Mouse (Mus musculus): ENCODE measurements around the gene Ptgdr. TPM values are rescaled to one million over a fixed set of nuclear protein-coding genes. Genes with fewer than 3 reads are reported as not detected.
"Not testable (repeated sequence)": the region's sequence is repeated elsewhere in the genome, so short reads cannot be mapped to it uniquely, and the experiment has no call there.

The Ptgdr gene
- polyA plus RNA-seq, 1 experiment from 2014 or later: not detected

DNA sequence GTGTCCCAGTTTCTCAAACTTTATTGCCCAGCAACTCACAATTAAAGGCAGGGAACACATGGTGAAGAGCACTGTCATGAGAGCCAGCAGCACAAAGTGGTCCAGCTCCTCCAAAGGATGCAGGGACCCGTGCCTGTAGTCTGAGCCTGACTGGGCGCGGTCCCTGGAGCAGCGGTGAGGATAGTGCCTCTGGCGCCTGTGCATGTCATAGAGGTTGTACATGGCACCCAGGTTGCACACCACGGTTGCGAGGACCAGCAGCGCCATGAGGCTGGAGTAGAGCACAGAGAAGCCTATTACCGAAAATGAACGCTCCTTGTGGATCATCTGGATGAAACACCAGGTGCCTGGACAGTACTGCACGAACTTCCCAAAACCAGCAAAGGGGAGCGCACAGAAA lies 803 bp downstream of the Ptgdr start:
- DNase-seq (ENCODE audit: low spot score): no peak
- H3K27ac ChIP-seq (ENCODE audit: low read depth, low read length): no peak overlapping the region
- H3K36me3 ChIP-seq (ENCODE audit: control insufficient read depth, insufficient read depth, low read length): no peaks in the 10 kb centered on the region
- ATAC-seq (ENCODE audit: low FRiP score): 0 out of 2 replicates have a peak, but pooled peaks have one; percentile 22
- H3K4me1 ChIP-seq (replicated peaks; ENCODE audit: control insufficient read depth, insufficient read depth, low read length): no peaks in the 10 kb centered on the region
- no peak overlapping the region for H3K9ac ChIP-seq (ENCODE audit: low read depth, low read length)
- WGBS: 17% methylated on average over 12 of the region's 12 CpGs
- H3K27me3 ChIP-seq (ENCODE audit: control insufficient read depth, insufficient read depth, low read length): peaks cover 16% of the 10 kb centered on the region
- no peak overlapping the region for H3K4me3 ChIP-seq (ENCODE audit: low read depth, low read length)
- H3K4me2 ChIP-seq (replicated peaks; ENCODE audit: low read depth, low read length): peak overlapping the region; percentile 30
- H3K9me3 ChIP-seq (ENCODE audit: control insufficient read depth, low read length): no peaks in the 10 kb centered on the region

DNA sequence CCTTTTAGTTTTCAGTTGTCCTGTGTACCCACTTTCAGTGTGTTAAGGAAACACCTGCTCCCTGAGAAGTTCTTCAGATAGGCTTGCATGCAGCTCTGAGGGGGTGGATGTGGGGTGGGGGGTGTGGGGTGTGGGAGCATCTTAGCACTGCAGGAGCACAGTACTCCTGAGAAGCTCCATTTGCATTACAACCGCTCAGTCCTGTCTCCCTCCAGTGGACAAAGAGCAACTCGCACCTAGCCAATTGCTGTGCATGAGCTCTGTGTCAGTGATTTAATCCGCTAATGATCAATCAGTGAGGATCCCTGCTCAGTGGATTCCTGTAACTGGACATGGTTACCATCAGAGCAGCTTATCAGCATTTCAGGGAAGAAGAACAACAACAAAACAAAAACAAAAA lies 8.5 kb downstream of the Ptgdr start:
- H3K27me3 ChIP-seq (ENCODE audit: control insufficient read depth, insufficient read depth, low read length); H3K4me3 ChIP-seq (ENCODE audit: low read depth, low read length); H3K36me3 ChIP-seq (ENCODE audit: control insufficient read depth, insufficient read depth, low read length); H3K9ac ChIP-seq (ENCODE audit: low read depth, low read length); H3K27ac ChIP-seq (ENCODE audit: low read depth, low read length); H3K9me3 ChIP-seq (ENCODE audit: control insufficient read depth, low read length); H3K4me2 ChIP-seq (replicated peaks; ENCODE audit: low read depth, low read length); H3K4me1 ChIP-seq (replicated peaks; ENCODE audit: control insufficient read depth, insufficient read depth, low read length): not testable (repeated sequence)
- DNase-seq (ENCODE audit: low spot score): peak; percentile 38
- 4% methylated on average over 3 of the region's 3 CpGs for WGBS
- peak; percentile 64 for ATAC-seq (ENCODE audit: low FRiP score)

DNA sequence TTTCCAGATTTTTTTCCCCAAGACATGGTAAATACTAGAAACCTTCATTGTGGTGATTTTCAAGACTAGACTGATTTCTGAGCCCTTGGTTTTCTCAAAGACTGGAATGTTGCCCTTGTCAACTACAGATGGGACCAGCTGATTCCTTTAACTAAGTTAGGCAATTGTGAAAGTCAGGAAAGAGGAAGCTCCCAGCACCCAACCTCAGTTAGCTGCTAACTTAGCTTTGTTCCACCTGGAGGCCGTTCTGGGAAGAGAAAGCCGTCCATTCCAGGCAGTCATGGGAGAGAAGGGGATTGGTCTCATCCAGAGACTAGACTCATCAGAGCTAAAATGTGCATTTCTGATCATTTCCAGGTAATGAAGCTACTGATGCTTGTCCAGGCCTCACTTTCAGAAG lies 11.4 kb downstream of the Ptgdr start:
- Histone ChIP-seq H3K9me3 (ENCODE audit: control insufficient read depth, low read length) (no peaks in the 10 kb centered on the region), H3K27me3 (ENCODE audit: control insufficient read depth, insufficient read depth, low read length) (no peaks in the 10 kb centered on the region), H3K9ac (ENCODE audit: low read depth, low read length) (no peak overlapping the region), H3K4me1 (replicated peaks; ENCODE audit: control insufficient read depth, insufficient read depth, low read length) (no peaks in the 10 kb centered on the region), H3K27ac (ENCODE audit: low read depth, low read length) (no peak overlapping the region), H3K4me3 (ENCODE audit: low read depth, low read length) (no peak overlapping the region), H3K4me2 (replicated peaks; ENCODE audit: low read depth, low read length) (no peak overlapping the region), H3K36me3 (ENCODE audit: control insufficient read depth, insufficient read depth, low read length) (no peaks in the 10 kb centered on the region)
- DNase-seq (ENCODE audit: low spot score): no peak
- 85% methylated on average over 2 of the region's 2 CpGs for WGBS
- no peak for ATAC-seq (ENCODE audit: low FRiP score)

DNA sequence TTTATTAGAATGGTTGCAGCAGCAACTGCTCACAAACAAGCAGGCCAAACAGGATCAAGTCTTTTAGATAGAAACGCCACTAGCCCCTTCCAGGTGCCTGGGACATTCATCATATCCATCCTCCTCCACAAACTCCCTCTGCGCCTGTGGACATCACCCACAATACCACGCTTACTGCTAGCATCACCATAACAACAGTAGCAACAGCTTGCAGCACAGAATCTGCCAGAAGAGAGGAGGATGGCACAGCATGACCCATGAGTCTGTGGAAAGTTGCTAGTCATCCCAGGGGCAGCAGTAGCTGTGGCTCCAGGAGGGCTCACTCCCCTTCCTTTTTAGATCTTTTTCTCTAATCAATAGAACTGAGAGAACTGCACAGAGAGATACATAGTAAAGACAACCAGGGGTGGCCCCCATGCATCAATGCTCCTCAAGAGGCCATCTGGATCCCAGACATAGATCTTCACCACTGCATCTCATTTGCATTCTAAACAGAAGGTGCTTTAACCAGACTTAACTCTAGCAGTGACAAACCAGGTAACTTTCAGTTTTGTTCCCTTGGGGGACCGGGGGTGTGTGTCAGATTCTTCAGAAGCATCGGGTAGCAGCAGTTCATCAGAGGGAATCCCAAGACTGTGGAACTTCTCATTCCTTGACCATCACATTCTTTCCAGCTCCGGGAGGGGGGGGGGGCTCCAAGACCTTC lies 12.5 kb downstream of the Ptgdr start:
- no peak for DNase-seq (ENCODE audit: low spot score)
- 60% methylated on average over 6 of the region's 6 CpGs for WGBS
- Histone ChIP-seq H3K4me1 (replicated peaks; ENCODE audit: control insufficient read depth, insufficient read depth, low read length) (no peaks in the 10 kb centered on the region), H3K27me3 (ENCODE audit: control insufficient read depth, insufficient read depth, low read length) (no peaks in the 10 kb centered on the region), H3K36me3 (ENCODE audit: control insufficient read depth, insufficient read depth, low read length) (no peaks in the 10 kb centered on the region), H3K9me3 (ENCODE audit: control insufficient read depth, low read length) (no peaks in the 10 kb centered on the region), H3K4me2 (replicated peaks; ENCODE audit: low read depth, low read length) (no peak overlapping the region), H3K9ac (ENCODE audit: low read depth, low read length) (no peak overlapping the region), H3K4me3 (ENCODE audit: low read depth, low read length) (no peak overlapping the region), H3K27ac (ENCODE audit: low read depth, low read length) (no peak overlapping the region)
- no peak for ATAC-seq (ENCODE audit: low FRiP score)

DNA sequence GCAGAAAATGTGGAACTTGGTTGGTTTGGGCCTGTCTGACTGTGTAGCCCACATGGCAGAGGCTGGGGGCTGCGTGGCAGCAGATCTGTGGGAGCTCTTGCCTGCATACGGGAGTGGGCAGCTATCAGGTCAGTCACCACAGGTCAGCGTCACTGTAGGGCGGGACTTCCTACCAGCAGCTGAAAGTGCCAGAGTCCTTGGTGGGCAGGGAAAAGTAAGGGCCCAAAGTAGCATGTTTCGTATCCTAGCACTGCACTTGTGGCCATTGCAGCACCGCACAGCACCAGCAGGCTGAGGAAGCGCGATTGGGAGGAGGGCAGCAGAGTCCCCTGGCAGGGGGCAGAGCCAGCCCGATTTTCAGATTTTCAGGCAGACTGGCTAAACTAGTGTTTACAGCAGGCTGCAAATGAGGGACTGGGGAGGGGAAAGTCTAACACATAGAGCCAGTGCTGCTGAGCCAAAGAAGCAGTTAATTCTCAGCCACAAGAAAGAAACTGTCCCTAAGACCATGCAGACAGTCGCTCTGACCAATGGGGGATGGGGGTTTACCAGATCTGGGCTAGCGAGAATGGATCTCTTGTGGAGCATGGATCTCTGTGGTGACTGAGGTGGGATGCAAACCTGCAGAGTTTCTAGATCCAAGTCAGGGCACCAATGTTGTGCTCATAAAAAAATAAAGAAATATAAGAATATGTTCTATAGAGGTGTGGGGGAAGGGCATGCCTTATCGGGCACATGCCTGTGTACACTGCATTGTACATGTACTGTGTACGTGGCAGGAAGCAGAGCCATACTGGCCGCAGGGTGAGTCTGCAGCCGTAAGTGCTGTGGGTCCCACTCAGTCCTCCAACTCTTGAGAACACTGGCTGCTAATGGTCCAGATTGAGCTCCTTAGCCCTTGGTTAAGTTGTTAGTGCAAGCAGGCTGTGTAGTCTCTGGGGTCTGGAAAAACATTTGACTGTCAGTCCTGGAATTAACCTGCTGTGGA lies 15.1 kb downstream of the Ptgdr start:
- H3K27ac ChIP-seq (ENCODE audit: low read depth, low read length): no peak overlapping the region
- peak; percentile 47 for ATAC-seq (ENCODE audit: low FRiP score)

DNA sequence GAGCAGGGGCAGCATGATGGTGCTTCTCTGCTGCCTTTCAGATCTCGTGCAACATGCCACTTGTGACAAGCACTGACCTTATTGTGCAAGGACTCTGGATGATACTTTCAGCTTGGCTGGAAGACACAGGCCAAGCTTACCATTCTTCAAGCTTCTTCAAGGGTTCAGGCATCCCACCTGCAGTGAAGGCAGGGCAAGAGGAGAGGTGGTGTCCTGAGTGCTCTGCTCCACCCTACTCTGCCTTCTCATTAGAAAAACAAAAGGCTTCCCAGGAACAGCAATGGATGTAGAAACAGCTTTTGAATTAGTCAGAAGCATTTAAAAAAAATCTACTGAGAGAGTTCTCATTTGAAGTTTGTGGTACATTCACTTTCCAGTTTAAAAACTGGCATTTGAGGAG lies 20.5 kb downstream of the Ptgdr start:
- no peaks in the 10 kb centered on the region for H3K36me3 ChIP-seq (ENCODE audit: control insufficient read depth, insufficient read depth, low read length)
- no peaks in the 10 kb centered on the region for H3K27me3 ChIP-seq (ENCODE audit: control insufficient read depth, insufficient read depth, low read length)
- H3K4me3 ChIP-seq (ENCODE audit: low read depth, low read length): no peak overlapping the region
- no peak for DNase-seq (ENCODE audit: low spot score)
- no peaks in the 10 kb centered on the region for H3K4me1 ChIP-seq (replicated peaks; ENCODE audit: control insufficient read depth, insufficient read depth, low read length)
- 47% methylated on average over 1 of the region's 1 CpGs for WGBS
- H3K27ac ChIP-seq (ENCODE audit: low read depth, low read length): no peak overlapping the region
- no peak overlapping the region for H3K9ac ChIP-seq (ENCODE audit: low read depth, low read length)
- ATAC-seq (ENCODE audit: low FRiP score): no peak
- H3K4me2 ChIP-seq (replicated peaks; ENCODE audit: low read depth, low read length): no peak overlapping the region
- H3K9me3 ChIP-seq (ENCODE audit: control insufficient read depth, low read length): no peaks in the 10 kb centered on the region

More for the DNA sequence above, 15.1 kb downstream of the Ptgdr start:
- no peaks in the 10 kb centered on the region for H3K27me3 ChIP-seq (ENCODE audit: control insufficient read depth, insufficient read depth, low read length)
- 43% methylated on average over 15 of the region's 15 CpGs for WGBS
- H3K9me3 ChIP-seq (ENCODE audit: control insufficient read depth, low read length): no peaks in the 10 kb centered on the region
- no peaks in the 10 kb centered on the region for H3K36me3 ChIP-seq (ENCODE audit: control insufficient read depth, insufficient read depth, low read length)
- DNase-seq (ENCODE audit: low spot score): peak; percentile 19
- no peak overlapping the region for H3K9ac ChIP-seq (ENCODE audit: low read depth, low read length)
- 0 out of 2 replicates have a peak overlapping the region, but pooled peaks have one; percentile 11 for H3K4me2 ChIP-seq (replicated peaks; ENCODE audit: low read depth, low read length)
- H3K4me1 ChIP-seq (replicated peaks; ENCODE audit: control insufficient read depth, insufficient read depth, low read length): no peaks in the 10 kb centered on the region
- H3K4me3 ChIP-seq (ENCODE audit: low read depth, low read length): no peak overlapping the region

DNA sequence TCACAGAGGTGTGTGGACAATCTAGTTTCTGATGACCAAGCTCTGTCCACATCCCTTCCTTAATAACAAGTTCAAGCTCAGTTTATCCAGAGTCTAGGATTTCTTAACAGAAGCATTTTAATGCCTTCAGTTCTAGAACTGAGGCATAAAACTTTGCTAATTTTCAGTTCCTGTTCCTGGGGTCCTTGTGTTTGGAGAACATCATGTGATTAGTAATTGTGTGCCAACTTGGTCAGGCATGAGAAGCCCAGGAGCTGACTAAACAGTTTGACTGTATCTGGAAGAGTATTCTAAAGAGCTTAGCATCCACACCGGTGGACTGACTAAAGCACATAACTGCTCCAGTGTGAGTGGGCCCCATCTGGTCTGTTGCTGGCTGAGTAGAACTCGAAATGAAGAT lies 24.0 kb downstream of the Ptgdr start:
- no peaks in the 10 kb centered on the region for H3K9me3 ChIP-seq (ENCODE audit: control insufficient read depth, low read length)
- DNase-seq (ENCODE audit: low spot score) (no peak), ATAC-seq (ENCODE audit: low FRiP score) (no peak)
- H3K4me2 ChIP-seq (replicated peaks; ENCODE audit: low read depth, low read length): no peak overlapping the region
- no peak overlapping the region for H3K4me3 ChIP-seq (ENCODE audit: low read depth, low read length)
- no peaks in the 10 kb centered on the region for H3K36me3 ChIP-seq (ENCODE audit: control insufficient read depth, insufficient read depth, low read length)
- no peaks in the 10 kb centered on the region for H3K4me1 ChIP-seq (replicated peaks; ENCODE audit: control insufficient read depth, insufficient read depth, low read length)
- no peak overlapping the region for H3K27ac ChIP-seq (ENCODE audit: low read depth, low read length)
- H3K27me3 ChIP-seq (ENCODE audit: control insufficient read depth, insufficient read depth, low read length): no peaks in the 10 kb centered on the region
- WGBS: 87% methylated on average over 2 of the region's 2 CpGs
- H3K9ac ChIP-seq (ENCODE audit: low read depth, low read length): no peak overlapping the region

DNA sequence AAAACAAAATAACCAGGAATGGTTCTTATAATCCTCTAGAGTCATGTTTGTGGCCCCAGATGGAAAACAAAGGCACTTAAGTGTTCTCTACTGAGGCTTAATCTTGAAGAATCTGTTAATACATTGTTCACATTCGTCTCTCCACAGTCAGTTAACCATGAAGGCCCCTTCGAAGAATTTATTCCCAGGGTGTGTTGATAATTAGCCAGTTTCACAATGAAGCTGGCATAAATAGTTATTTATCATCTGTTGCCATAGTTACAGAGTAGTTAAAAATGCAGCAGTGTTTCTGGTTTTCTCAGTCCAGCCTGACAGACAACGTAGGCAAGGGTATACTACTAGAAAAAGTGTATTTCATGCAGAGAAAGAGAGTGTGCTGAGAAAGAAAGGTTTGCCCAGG lies 25.0 kb downstream of the Ptgdr start:
- H3K27me3 ChIP-seq (ENCODE audit: control insufficient read depth, insufficient read depth, low read length); H3K9me3 ChIP-seq (ENCODE audit: control insufficient read depth, low read length); H3K27ac ChIP-seq (ENCODE audit: low read depth, low read length); H3K4me1 ChIP-seq (replicated peaks; ENCODE audit: control insufficient read depth, insufficient read depth, low read length); H3K4me3 ChIP-seq (ENCODE audit: low read depth, low read length); H3K9ac ChIP-seq (ENCODE audit: low read depth, low read length); H3K4me2 ChIP-seq (replicated peaks; ENCODE audit: low read depth, low read length); DNase-seq (ENCODE audit: low spot score); H3K36me3 ChIP-seq (ENCODE audit: control insufficient read depth, insufficient read depth, low read length): not testable (repeated sequence)
- 0 out of 2 replicates have a peak, but pooled peaks have one; percentile 57 for ATAC-seq (ENCODE audit: low FRiP score)
- WGBS: 37% methylated on average over 3 of the region's 3 CpGs
